ENCODE assay signal across 8 mouse cellular contexts in genomic region chr11:57518751-57519148, GRCm38 (mm10). TPM values are rescaled to one million over a fixed set of nuclear protein-coding genes. Genes with fewer than 3 reads are reported as not detected.
DNase-seq lines count a peak whose midpoint lies in the region; ATAC-seq and TF ChIP-seq lines count a peak whose summit lies in the region.

No protein-coding gene starts in this region.

- peak overlapping the region; percentile 59 for H3K4me2 ChIP-seq in embryonic facial prominence, embryonic 15.5 days (replicated peaks)
- H3K4me2 ChIP-seq in limb, embryonic 13.5 days (replicated peaks) = peak overlapping the region; percentile 71
- H3K4me2 ChIP-seq in neural tube, embryonic 15.5 days = peak overlapping the region; percentile 65

- no peak for TF ChIP-seq CTCF in left cerebral cortex, adult 2 months (IDR thresholded peaks at IDR 0.05)

- no peak for DNase-seq in left cerebral cortex, adult 2 months (ENCODE audit: extremely low spot score in 1 of 2, low spot score in 2 of 2)
- DNase-seq in left cerebral cortex, postnatal 4 days = no peak
- DNase-seq in cerebellum, adult 9-11 months = no peak
- DNase-seq in embryo, embryonic 10 days (ENCODE audit: low spot score) = no peak
- no peak for DNase-seq in gastrocnemius, postnatal 4 days (ENCODE audit: low spot score in 2 of 2)

- 0 out of 2 replicates have a peak, but pooled peaks cover 4% of the 10 kb centered on the region for H3K36me3 ChIP-seq in embryonic facial prominence, embryonic 15.5 days
- H3K36me3 ChIP-seq in limb, embryonic 13.5 days = peaks cover 37% of the 10 kb centered on the region
- H3K36me3 ChIP-seq in neural tube, embryonic 15.5 days = 0 out of 2 replicates have a peak, but pooled peaks cover 3% of the 10 kb centered on the region

- no peaks in the 10 kb centered on the region for H3K9me3 ChIP-seq in embryonic facial prominence, embryonic 15.5 days (replicated peaks)
- H3K9me3 ChIP-seq in limb, embryonic 13.5 days = no peaks in the 10 kb centered on the region
- no peaks in the 10 kb centered on the region for H3K9me3 ChIP-seq in neural tube, embryonic 15.5 days (replicated peaks)

- peak overlapping the region; percentile 66 for H3K4me3 ChIP-seq in left cerebral cortex, adult 2 months
- H3K4me3 ChIP-seq in embryonic facial prominence, embryonic 15.5 days (replicated peaks) = peak overlapping the region; percentile 94
- peak overlapping the region; percentile 92 for H3K4me3 ChIP-seq in limb, embryonic 13.5 days
- H3K4me3 ChIP-seq in neural tube, embryonic 15.5 days (replicated peaks) = peak overlapping the region; percentile 93

- 0% methylated on average over 16 of the region's 16 CpGs for WGBS in embryonic facial prominence, embryonic 15.5 days
- WGBS in limb, embryonic 13.5 days = under 1% methylated on average over 15 of the region's 16 CpGs
- WGBS in neural tube, embryonic 15.5 days = under 1% methylated on average over 15 of the region's 16 CpGs

- H3K9ac ChIP-seq in embryonic facial prominence, embryonic 15.5 days = peak overlapping the region; percentile 75
- peak overlapping the region; percentile 83 for H3K9ac ChIP-seq in limb, embryonic 13.5 days
- peak overlapping the region; percentile 77 for H3K9ac ChIP-seq in neural tube, embryonic 15.5 days (replicated peaks)

- peak overlapping the region; percentile 66 for H3K27ac ChIP-seq in left cerebral cortex, adult 2 months
- H3K27ac ChIP-seq in embryonic facial prominence, embryonic 15.5 days (replicated peaks) = peak overlapping the region; percentile 86
- H3K27ac ChIP-seq in limb, embryonic 13.5 days = peak overlapping the region; percentile 85; the same call in 1 of the 2 replicates
- H3K27ac ChIP-seq in neural tube, embryonic 15.5 days (replicated peaks) = peak overlapping the region; percentile 88

- 0 out of 2 replicates have a peak, but pooled peaks have one; percentile 12 for ATAC-seq in embryonic facial prominence, embryonic 15.5 days (ENCODE audit: insufficient number of reproducible peaks, low FRiP score, low TSS enrichment, low read depth)
- peak; percentile 64 for ATAC-seq in limb, embryonic 13.5 days (ENCODE audit: low FRiP score, low read depth)
- ATAC-seq in neural tube, embryonic 15.5 days (ENCODE audit: low FRiP score) = peak; percentile 62

- intact Hi-C loops in left cerebral cortex, adult 2 months (cut with DNase I) = no loop called here
- intact Hi-C loops in left cerebral cortex, postnatal 4 days (cut with DNase I) = no loop called here

- H3K27me3 ChIP-seq in embryonic facial prominence, embryonic 15.5 days = no peaks in the 10 kb centered on the region
- no peaks in the 10 kb centered on the region for H3K27me3 ChIP-seq in limb, embryonic 13.5 days
- no peaks in the 10 kb centered on the region for H3K27me3 ChIP-seq in neural tube, embryonic 15.5 days (replicated peaks)

- H3K4me1 ChIP-seq in embryonic facial prominence, embryonic 15.5 days = peaks cover 16% of the 10 kb centered on the region
- peaks cover 16% of the 10 kb centered on the region for H3K4me1 ChIP-seq in limb, embryonic 13.5 days
- H3K4me1 ChIP-seq in neural tube, embryonic 15.5 days = peaks cover 44% of the 10 kb centered on the region

RNA-seq across cellular contexts. Expression of gene Mfap3, which starts 0.3 kb away (rescaled TPM):
- total RNA-seq in left cerebral cortex, adult 2 months (2021) = 10 to 100 TPM; 20.4 to 24.9 TPM
- 10 to 100 TPM; 41.1 to 44.3 TPM for total RNA-seq in left cerebral cortex, postnatal 4 days (2021)
- polyA plus RNA-seq in embryonic facial prominence, embryonic 15.5 days (2015; fragmentation: Nextera tagmentation; extraction: Ambion mirVana) = 39.7 and 40.0 TPM in 2 replicates
- 56.3 TPM in 2 replicates for polyA plus RNA-seq in limb, embryonic 13.5 days (2015; fragmentation: Nextera tagmentation; extraction: Ambion mirVana)
- polyA plus RNA-seq in neural tube, embryonic 15.5 days (2015; fragmentation: Nextera tagmentation; extraction: Ambion mirVana) = 52.2 and 57.6 TPM in 2 replicates
- total RNA-seq in gastrocnemius, postnatal 4 days (2021) = 10 to 100 TPM; 23.6 to 24.6 TPM

RNA-seq across cellular contexts. Expression of gene Fam114a2, which starts 0.3 kb away (rescaled TPM):
- 10 to 100 TPM; 30.2 to 32.0 TPM for total RNA-seq in left cerebral cortex, adult 2 months (2021)
- total RNA-seq in left cerebral cortex, postnatal 4 days (2021) = 10 to 100 TPM; 38.7 to 38.9 TPM
- polyA plus RNA-seq in embryonic facial prominence, embryonic 15.5 days (2015; fragmentation: Nextera tagmentation; extraction: Ambion mirVana) = 80.3 and 86.1 TPM in 2 replicates
- 88.6 and 88.7 TPM in 2 replicates for polyA plus RNA-seq in limb, embryonic 13.5 days (2015; fragmentation: Nextera tagmentation; extraction: Ambion mirVana)
- 74.2 and 80.5 TPM in 2 replicates for polyA plus RNA-seq in neural tube, embryonic 15.5 days (2015; fragmentation: Nextera tagmentation; extraction: Ambion mirVana)
- 10 to 100 TPM; 36.9 to 44.9 TPM for total RNA-seq in gastrocnemius, postnatal 4 days (2021)

Comparison
In these comparisons a context has a peak if more than half of its experiments do, and no peak if none do; other contexts are left out.
1. ATAC-seq: peak in every context shown above with its lines; median percentile 64 in limb, embryonic 13.5 days; 62 in neural tube, embryonic 15.5 days; 12 in embryonic facial prominence, embryonic 15.5 days.